Mouse (Mus musculus) right cerebral cortex, adult 2 months (tissue): ENCODE measurements around the gene Aff3.
A peak's percentile ranks its signal among the peaks of the same experiment; 100 is the strongest.

Source experiments
- DNase-seq, 2 experiments: peaks; one replicate each; pipeline ENCODE4 v3.0.0; 2021 to 2022; ENCODE audit warnings: low spot score in 2 of 2

Aff3 gene

GRCm38 (mm10) chr1:38185517-38186226 is 479.1 kb downstream of the Aff3 start:
- peak; percentile 79 to 89 for DNase-seq

GRCm38 (mm10) chr1:38181020-38181550 is 483.7 kb downstream of the Aff3 start:
- DNase-seq: no peak

GRCm38 (mm10) chr1:38178929-38179328 is 485.8 kb downstream of the Aff3 start:
- no peak for DNase-seq

- DNase-seq: no peak
These were observed 488.7 kb downstream of the Aff3 start for GRCm38 (mm10) chr1:38176077-38176476.

- no peak for DNase-seq
These were observed 492.9 kb downstream of the Aff3 start for GRCm38 (mm10) chr1:38171874-38172273.

- DNase-seq: no peak
These were observed 499.1 kb downstream of the Aff3 start for GRCm38 (mm10) chr1:38165696-38166095.

- no peak for DNase-seq
These were observed 514.7 kb downstream of the Aff3 start for GRCm38 (mm10) chr1:38150086-38150485.

- no peak for DNase-seq
These were observed 518.7 kb downstream of the Aff3 start for GRCm38 (mm10) chr1:38146008-38146407.

- no peak for DNase-seq
These were observed 523.4 kb downstream of the Aff3 start for GRCm38 (mm10) chr1:38141371-38141770.

- no peak for DNase-seq
These were observed 523.8 kb downstream of the Aff3 start for GRCm38 (mm10) chr1:38140911-38141310.

GRCm38 (mm10) chr1:38139396-38139795 is 525.4 kb downstream of the Aff3 start:
- DNase-seq: no peak

GRCm38 (mm10) chr1:38132942-38133341 is 531.8 kb downstream of the Aff3 start:
- no peak for DNase-seq

GRCm38 (mm10) chr1:38130715-38131483 is 533.9 kb downstream of the Aff3 start:
- DNase-seq: no peak

GRCm38 (mm10) chr1:38129501-38130267 is 535.1 kb downstream of the Aff3 start, which contains the start of gene Rev1:
Rev1 (minus strand) TSS chr1:38129801.
- DNase-seq: peak; percentile 89 to 93

GRCm38 (mm10) chr1:38128919-38129436 is 535.8 kb downstream of the Aff3 start:
- peak; percentile 29 to 33 for DNase-seq
